Mouse (Mus musculus) MEL (cell line): ENCODE measurements around the gene Shank3.

Experiments used
- BHLHE40 ChIP-seq: IDR thresholded peaks from 2 replicates; pipeline ENCODE4 v1.6.1; 2012; ENCODE audit warnings: low read depth, mild to moderate bottlenecking, inconsistent platforms, low read length, improper control_type of control experiment, borderline replicate concordance
- CHD1 ChIP-seq: IDR thresholded peaks from 2 replicates; pipeline ENCODE4 v1.6.1; 2012; ENCODE audit warnings: low read depth, mild to moderate bottlenecking, inconsistent platforms, low read length, improper control_type of control experiment
- CTCF ChIP-seq, 3 experiments: IDR thresholded peaks in 2 of 3; conservative IDR thresholded peaks in 1 of 3; 2 replicates each; pipeline ENCODE4 v1.5.1; 2011 to 2012; ENCODE audit warnings: low read length in 3 of 3, low read depth in 2 of 3, mild to moderate bottlenecking in 2 of 3, improper control_type of control experiment in 1 of 3, inconsistent platforms in 1 of 3, mixed read lengths in 1 of 3, moderate library complexity in 1 of 3; ENCODE audit not compliant: control insufficient read depth in 1 of 3, insufficient read depth in 1 of 3, poor library complexity in 1 of 3, severe bottlenecking in 1 of 3
- EP300 ChIP-seq, 2 experiments: IDR thresholded peaks; 2 replicates each; pipeline ENCODE4 v1.6.1; 2011; ENCODE audit warnings: improper control_type of control experiment in 2 of 2, low read length in 2 of 2, low read depth in 1 of 2, mild to moderate bottlenecking in 1 of 2
- HCFC1 ChIP-seq: IDR thresholded peaks from 2 replicates; pipeline ENCODE4 v1.6.1; 2012; ENCODE audit warnings: low read depth, mild to moderate bottlenecking, inconsistent platforms, low read length, improper control_type of control experiment, moderate library complexity
- NELFE ChIP-seq: IDR thresholded peaks from 2 replicates; pipeline ENCODE4 v1.6.1; 2011; ENCODE audit warnings: low read depth, low read length, improper control_type of control experiment
- POLR2A ChIP-seq, 2 experiments: IDR thresholded peaks; 2 replicates each; pipeline ENCODE4 v1.6.1; 2011 to 2012; ENCODE audit warnings: low read length in 2 of 2, mild to moderate bottlenecking in 2 of 2, control low read depth in 1 of 2, improper control_type of control experiment in 1 of 2, low read depth in 1 of 2, moderate library complexity in 1 of 2; ENCODE audit not compliant: control insufficient read depth in 1 of 2, insufficient read depth in 1 of 2, poor library complexity in 1 of 2
- RAD21 ChIP-seq: IDR thresholded peaks from 2 replicates; pipeline ENCODE4 v1.6.1; 2011; ENCODE audit warnings: mild to moderate bottlenecking, low read depth, low read length, improper control_type of control experiment
- RCOR1 ChIP-seq: IDR thresholded peaks from 2 replicates; pipeline ENCODE4 v1.6.1; 2012; ENCODE audit warnings: low read depth, mild to moderate bottlenecking, inconsistent platforms, low read length, improper control_type of control experiment
- SMC3 ChIP-seq: IDR thresholded peaks from 2 replicates; pipeline ENCODE4 v1.6.1; 2011; ENCODE audit warnings: low read depth, low read length, improper control_type of control experiment
- TAL1 ChIP-seq: IDR thresholded peaks from 2 replicates; pipeline ENCODE4 v1.6.1; 2012; ENCODE audit warnings: mild to moderate bottlenecking, inconsistent platforms, low read length, moderate library complexity, mixed read lengths
- UBTF ChIP-seq: IDR thresholded peaks from 2 replicates; pipeline ENCODE4 v1.6.1; 2012; ENCODE audit warnings: low read depth, mild to moderate bottlenecking, inconsistent platforms, low read length, improper control_type of control experiment, moderate library complexity, borderline replicate concordance; ENCODE audit not compliant: insufficient read depth
- USF1 ChIP-seq: IDR thresholded peaks from 2 replicates; pipeline ENCODE4 v1.6.1; 2014; ENCODE audit warnings: low read depth, mild to moderate bottlenecking, inconsistent platforms, low read length, improper control_type of control experiment, moderate library complexity

- no peak for TF ChIP-seq USF1
- TF ChIP-seq RCOR1: no peak
- no peak for TF ChIP-seq POLR2A (IDR thresholded peaks at IDR 0.05; ENCODE audit: control insufficient read depth in 1 of 2, insufficient read depth in 1 of 2, low read depth in 1 of 2, low read length in 2 of 2, poor library complexity in 1 of 2)
- TF ChIP-seq CHD1: no peak
- no peak for TF ChIP-seq CTCF (IDR thresholded peaks at IDR 0.05 in 2 of 3, conservative IDR thresholded peaks at IDR 0.05 in 1 of 3; ENCODE audit: control insufficient read depth in 1 of 3, insufficient read depth in 1 of 3, low read depth in 2 of 3, low read length in 3 of 3, poor library complexity in 1 of 3, severe bottlenecking in 1 of 3)
- TF ChIP-seq TAL1: no peak
- TF ChIP-seq RAD21: no peak
- TF ChIP-seq NELFE: no peak
- TF ChIP-seq EP300 (IDR thresholded peaks at IDR 0.05; ENCODE audit: low read depth in 1 of 2, low read length in 2 of 2): no peak
- TF ChIP-seq SMC3: no peak
- no peak for TF ChIP-seq HCFC1
- no peak for TF ChIP-seq BHLHE40
- TF ChIP-seq UBTF: no peak
Observed at GRCm38 (mm10) chr15:89557996-89558390, 58.6 kb downstream of the Shank3 start.
